Mouse (Mus musculus): ENCODE measurements around the gene Ppargc1a.
A peak's percentile ranks its signal among the peaks of the same experiment; 100 is the strongest.

Gene Ppargc1a

DNA sequence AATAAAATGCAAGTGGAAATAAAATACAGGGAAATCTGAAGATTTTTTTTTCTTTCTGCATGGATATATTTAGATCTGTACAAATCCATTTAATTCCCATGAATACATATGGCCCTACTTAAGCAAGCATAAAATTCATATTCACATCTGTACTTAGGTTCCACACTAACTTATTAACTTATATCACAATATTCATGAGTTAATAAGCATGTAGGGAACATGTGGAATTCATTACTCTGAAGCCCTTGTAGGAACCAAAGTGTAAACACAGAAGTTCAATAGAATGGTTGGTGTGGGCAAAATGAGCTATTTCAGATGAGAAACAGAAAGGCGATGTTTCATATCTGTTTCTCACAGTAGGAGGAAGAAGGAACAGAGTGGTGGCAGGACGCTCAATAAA is 62.9 kb downstream of the Ppargc1a start:
- DNase-seq (ENCODE audit: low spot score), result no peak

DNA sequence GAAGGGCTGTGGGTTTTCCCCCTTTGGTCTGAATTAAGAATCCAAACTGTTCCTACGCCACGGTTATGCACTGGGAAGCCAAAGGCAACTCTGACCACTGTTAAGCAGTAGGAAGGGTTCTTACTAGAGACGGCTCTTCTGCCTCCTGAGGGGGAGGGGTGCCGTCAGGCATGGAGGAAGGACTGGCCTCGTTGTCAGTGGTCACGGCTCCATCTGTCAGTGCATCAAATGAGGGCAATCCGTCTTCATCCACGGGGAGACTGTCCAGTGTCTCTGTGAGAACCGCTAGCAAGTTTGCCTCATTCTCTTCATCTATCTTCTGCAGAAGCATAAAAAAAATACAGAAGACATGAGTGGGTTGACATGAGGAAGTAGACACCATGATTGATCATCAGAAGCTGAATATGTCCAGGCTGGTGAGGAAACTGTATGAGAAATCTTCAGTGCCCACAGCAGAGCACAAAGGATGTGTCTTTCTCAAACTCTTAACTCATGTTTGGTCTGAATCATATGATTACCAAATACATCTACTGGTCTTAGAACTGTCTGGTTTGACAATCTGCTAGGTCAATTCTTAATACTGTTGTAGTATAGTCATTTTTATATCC is 69.5 kb downstream of the Ppargc1a start:
- no peak for DNase-seq (ENCODE audit: low spot score)

DNA sequence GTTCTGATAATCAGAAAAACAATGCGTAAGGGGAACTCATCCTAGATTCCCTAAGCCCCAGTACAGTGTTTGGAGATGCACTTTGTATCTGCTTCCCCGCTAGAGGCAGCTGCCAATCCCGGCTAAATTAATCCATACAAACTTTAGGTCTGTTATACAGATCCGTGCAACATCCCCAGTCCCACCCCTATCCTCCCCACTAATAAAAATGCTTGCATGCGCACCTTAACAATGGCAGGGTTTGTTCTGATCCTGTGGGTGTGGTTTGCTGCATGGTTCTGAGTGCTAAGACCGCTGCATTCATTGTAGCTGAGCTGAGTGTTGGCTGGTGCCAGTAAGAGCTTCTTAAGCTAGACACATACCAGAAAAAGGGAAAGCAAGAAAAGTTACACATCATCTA is 72.1 kb downstream of the Ppargc1a start:
- DNase-seq (ENCODE audit: low spot score), result no peak

DNA sequence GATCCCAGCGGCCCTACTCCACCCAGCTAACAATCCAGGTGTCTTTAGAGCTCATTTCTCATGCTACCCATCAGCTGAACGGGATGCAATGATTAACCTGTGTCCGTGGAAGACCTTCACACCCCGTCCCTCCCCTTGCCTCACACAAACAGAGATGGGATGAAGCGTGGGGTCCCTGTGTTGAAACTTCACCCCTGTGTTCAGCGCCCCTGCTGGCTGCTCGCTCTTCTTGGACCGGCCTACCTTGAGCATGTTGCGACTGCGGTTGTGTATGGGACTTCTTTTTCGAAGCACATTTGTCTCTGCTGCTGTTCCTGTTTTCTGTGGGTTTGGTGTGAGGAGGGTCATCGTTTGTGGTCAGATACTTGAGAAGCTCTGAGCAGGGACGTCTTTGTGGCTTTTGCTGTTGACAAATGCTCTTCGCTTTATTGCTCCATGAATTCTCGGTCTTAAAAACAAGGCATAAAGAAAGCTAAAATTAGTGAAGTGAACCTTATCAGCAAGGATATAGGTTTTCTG is 73.1 kb downstream of the Ppargc1a start:
- DNase-seq (ENCODE audit: low spot score), result no peak

DNA sequence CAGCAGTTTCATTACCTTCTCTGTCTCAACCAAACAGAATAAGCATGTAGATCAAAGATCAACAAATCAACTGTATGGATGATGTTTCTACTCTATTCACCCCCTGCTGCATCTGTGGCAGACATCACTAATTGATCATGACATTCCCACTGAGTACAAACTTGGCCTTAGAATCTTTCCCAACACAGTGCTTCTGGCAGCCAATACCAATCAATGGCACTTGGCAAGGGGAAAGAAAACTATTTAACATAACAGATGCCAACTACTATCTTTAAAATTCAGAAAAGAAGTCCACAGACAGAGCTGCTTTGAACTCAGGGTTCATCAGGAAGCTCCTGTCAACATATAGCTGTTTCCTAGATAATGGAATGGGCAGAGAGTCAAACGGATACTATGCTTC is 83.8 kb downstream of the Ppargc1a start:
- no peak for DNase-seq (ENCODE audit: low spot score)

DNA sequence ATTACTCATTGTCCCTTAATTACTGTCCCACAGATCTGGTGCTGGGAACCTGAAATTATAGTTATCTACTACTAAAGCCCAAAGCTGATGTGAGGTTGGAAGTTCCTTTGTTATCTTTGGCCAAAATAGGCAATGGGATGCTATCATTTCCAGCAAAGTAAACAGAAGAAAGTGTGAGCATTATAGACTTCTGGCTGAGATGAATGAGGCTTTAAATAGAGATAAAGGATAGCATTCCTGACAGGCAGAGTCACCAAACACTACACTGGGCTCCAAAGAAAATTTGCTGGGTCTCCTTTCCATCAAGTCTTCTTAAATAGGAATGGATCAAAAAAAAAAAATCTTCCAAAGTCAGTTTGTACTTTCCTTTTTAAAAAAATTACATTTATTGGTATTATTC is 87.7 kb downstream of the Ppargc1a start:
- DNase-seq (ENCODE audit: low spot score), result no peak

DNA sequence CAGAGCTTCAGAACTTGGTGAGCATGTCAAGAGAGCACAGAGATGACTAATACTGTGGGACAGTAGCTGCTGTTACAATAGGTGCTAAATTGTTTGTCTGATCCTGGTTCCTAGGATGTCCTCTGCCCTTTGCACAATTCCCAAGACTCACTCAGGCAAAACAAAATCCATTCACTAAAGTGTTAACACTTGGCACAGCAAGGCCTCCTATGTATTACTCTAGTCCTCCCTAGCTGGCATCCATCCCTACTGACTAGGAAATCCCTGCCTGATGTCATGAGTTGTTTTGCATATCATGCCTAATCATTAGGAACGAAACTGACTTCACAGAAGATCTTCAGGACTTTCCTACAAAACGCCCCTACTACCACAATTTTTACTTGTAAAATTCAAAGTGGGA is 88.1 kb downstream of the Ppargc1a start:
- no peak for DNase-seq (ENCODE audit: low spot score)

DNA sequence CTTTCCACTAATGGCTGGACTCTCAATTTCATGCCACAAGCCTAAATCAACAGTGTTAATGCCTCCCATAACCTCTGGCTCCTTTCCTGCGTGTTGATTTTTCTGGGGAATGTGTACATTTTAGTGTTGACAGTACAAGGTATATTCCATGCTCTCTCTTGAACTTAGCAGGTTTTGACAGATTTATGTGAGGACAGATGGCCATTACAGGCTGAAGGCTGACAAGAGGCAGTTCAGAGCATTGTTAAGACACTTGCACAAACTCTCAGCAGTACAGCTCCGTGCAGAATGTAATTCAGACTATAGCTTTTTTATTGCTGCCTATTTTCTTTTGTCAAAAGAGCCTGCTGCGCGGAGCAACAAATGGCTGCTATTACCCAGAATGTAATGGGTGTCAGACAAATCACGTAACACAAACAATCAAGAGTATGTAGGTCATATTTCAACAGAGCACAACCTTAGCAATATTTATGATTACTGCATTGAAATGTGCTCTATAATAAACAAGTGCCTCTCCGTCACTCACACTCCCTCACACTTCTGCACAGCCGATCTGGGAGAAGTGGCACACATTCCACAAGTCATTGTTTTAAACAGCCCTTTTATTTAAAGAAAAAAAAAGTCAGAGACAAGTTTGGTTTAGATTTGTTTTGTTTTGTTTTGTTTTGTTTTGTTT is 89.1 kb downstream of the Ppargc1a start:
- DNase-seq (ENCODE audit: low spot score), result peak; percentile 38

DNA sequence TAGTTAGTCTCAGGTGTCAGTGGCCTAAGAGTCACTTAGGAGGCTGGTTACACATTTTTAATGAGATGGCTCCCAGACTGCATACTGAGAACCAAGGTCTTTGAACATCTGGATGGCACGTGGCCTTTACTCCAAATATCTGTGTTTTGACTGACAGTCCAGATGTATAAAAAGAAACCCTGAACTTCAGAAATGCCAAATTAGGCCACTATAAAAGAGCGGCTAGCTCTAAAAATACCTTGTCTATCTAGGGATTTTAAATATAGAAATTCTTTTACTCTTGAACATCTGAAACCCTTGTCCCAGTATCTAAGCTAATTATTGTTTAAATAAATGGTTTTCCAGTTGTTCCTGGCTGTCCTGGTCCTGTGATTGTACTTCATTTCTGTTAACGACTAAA is 90.4 kb downstream of the Ppargc1a start:
- DNase-seq (ENCODE audit: low spot score), result no peak

DNA sequence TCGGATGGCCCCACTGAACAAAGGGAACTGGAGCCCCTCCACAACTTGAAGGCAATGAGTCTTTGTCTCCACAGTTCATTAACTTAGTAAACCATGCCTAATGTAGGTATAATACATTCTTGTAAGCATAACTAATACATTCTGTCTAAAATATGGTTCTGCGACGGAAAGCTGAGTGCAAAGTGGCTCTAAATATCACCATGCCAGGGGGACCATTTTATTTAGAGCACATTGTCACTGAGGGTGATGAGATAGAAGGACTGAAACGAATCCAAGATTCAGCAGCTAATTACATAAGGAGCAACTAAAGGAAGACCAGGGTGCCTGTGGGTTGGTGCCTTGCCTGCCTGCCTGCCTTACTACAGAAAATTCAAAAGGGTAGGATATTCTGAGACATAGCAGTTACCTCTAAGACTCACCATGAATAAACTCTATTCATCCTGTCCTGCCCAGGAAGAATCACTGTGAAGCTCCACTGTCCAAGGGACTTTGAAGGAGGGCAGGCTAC is 92.4 kb downstream of the Ppargc1a start:
- DNase-seq (ENCODE audit: low spot score), result no peak

DNA sequence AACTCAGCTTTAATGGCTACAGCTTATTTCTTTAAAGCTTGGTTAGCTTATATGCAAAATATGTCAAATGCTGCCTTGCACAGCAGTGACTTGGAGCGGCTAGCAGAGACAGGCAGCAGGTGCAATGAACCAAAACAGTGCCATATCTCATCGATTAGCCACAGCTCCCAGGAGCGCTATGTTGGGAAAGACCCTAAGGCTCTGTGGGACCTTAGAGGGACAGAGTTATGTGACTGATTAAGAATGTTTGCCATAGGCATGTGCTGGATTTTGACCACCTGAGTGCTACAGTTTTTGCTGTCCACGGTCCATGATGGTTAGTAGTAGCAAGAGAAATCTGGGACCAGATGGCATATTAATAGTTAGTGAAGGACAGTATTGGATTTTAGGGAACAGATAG is 95.9 kb downstream of the Ppargc1a start:
- no peak for DNase-seq (ENCODE audit: low spot score)

DNA sequence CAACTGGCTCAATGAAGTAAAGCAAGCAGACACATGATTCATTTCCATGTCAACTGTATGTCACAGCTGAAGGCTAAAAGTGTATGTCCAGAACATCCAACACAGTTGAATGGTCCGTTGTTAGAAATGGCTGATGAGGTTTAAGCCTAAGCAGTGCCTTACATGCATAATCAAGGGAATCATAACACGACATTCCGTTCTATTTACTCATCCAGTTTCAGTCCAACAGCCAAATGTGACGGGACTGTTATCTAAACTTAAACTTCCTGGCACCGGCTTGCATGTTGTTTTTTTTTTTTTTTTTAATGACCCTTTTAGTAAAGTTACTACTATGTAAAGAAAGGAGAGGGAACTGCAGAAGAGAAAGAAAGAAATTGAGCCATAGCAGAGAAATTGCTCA is 101.5 kb downstream of the Ppargc1a start:
- DNase-seq (ENCODE audit: low spot score), result no peak

DNA sequence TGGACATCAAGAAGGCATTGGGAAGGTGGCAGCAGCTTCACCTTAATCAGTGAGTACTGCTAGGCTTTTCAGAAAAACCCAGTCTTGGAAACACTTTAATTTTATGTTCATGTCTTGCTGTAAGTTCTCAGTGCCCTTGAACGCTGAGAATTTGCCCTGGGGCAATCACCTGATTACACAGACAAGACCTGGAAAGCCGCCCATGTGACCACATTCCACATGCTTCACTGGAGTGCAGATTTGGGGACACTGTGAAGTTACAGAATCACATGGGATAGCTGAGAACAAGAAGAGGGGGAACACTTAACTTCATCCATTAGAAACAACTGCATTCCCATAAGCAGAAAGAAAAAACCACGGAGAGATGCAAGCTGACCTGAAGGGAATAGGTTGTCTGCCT is 115.5 kb downstream of the Ppargc1a start:
- DNase-seq (ENCODE audit: low spot score), result no peak

DNA sequence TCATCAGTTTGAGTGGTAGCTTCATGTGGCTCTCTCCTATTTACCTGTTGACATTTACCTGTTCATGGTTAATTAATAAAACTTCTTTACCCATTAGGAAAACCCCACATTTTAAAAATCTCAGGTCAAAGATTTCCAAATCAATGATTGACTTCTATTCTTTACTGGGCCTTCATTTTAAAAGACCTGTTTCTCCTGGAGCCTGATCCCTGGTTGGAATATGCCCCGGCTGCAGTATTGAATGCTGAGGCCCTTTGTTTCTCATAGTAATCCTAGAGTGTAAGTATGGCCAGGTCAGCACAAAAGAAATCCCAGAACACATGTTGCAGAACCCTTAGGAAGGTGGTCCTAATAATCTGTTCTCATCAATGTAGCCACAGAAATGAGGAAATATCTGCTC is 119.9 kb downstream of the Ppargc1a start:
- DNase-seq (ENCODE audit: low spot score), result no peak

DNA sequence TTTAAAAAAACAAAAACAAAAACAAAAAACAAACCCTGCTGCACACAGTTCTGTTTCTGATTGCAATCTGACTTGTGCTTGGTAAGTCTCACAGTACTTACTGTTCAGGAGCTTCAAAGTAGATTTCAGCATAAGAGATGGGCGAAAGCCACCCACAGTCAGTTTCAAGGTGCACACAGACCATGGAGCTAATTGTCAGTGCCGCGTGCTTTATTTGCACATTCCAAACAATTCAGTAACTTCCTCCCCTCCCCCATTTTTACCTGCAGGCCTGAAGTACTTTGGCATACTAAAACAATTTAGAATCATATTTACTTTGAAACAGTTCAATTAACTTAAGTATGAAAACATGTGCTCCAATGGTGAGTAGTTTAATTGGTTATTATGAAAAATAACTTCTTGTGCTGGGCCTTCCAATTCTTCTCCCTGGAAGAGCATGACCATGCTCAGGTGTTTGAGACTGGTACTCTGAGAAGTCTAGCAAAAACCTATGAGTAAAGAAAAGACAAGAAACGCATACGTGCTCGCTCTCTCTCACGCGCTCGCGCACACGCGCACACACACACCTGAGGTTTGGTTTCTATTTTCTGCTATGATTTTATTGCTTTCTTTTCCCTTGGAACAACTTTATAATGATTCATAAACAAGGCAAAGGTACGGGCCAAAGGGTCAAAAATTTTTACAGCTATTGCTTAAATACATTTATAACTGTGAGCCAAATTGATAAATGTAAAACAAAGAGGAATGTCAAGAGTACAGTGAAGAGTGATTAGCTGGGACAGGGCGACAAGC is 121.0 kb downstream of the Ppargc1a start:
- no peak for DNase-seq (ENCODE audit: low spot score)

DNA sequence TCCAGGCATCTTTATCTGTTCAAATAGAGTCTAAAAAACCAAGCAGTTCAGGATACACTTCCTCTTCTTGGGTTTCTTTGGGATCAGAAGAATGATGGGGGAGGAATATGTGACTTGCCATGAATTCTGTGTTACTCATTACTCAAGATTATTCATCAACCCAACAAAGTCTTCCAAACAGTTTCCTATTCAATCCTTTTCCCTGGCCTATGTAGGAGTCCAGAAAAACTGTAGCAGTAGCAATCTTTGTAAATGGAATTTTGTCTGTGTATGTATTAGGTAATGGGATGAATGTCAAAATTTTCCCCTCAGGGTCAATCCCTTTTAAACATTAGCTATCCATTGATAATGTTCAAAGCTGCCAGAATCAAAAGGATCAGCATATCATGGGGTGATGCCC is 121.8 kb downstream of the Ppargc1a start:
- no peak for DNase-seq (ENCODE audit: low spot score)

DNA sequence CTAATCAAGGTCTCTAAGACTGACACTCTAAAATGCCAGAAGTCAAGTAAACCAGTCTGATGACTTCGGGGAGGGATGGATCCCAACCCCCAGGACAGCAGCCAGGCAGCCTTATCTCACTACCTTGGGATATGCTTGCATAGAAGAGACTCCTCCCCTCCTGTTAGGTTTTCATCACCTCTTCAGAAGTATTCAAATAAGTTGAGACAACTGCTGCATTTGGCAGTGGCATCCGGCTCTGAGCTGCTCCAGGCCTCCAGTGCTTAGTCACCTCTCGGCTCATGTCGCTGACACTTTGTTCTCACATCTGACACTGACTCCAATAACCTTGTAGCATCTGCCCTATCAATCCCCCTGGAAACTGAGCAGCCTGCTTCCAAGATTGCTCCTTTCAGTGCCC is 127.8 kb downstream of the Ppargc1a start:
- no peak for DNase-seq (ENCODE audit: low spot score)

DNA sequence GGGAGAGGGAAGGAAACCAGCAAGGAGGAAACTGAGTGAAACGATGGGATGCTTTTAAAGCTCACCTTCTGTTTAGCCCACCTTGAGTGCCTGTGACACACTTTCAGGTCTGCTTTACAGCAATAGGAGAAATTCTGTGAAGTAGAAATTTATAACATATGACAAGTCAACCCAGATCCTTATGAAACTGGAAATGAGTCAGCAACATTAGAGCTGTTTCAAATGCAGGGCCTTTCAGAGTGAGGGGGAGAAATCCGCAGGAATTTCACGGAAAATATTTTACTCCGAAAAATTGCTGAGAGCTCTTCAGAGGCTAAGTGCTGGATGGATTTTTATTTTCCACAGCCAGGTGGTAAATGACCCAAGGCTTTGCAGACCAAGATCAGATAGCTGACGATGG is 133.6 kb downstream of the Ppargc1a start:
- no peak for DNase-seq (ENCODE audit: low spot score)

DNA sequence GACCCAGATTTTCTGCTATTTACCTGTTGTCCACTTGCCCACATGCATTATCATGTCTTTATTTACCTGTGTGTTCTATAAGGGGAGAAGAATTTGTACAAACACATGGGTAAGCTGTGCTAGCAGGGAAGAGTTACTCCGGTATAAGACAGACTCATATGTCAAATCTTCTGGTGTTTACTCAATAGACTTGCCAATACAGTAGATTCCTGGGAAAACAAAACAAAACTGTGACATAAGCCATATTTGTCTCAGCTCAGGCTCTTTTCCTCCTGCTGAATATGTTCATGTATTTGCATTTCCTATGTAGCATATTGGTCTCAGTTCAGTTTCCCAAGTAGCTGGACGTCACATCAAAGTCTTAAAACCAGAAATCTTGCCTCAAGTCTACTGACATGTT is 135.0 kb downstream of the Ppargc1a start:
- DNase-seq (ENCODE audit: low spot score), result no peak

DNA sequence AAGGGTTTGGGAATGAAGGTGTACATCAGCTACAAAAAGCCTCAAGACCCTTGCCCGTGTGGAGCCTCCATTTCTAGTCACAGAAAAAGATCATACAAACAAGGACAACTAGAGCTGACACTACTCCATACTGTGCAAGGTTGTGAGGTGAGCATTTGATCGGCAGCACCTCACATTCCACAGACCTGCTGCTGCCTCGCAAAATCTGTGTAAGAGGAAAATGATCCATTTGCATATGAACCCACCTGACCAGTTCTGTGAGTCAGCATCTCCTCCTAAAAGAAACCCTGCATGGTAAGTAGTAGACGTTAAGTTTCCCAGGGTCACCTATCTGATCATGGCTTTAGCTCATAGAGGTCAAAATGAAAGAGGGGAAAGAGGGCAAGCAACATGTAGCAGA is 135.5 kb downstream of the Ppargc1a start:
- no peak for DNase-seq (ENCODE audit: low spot score)

DNA sequence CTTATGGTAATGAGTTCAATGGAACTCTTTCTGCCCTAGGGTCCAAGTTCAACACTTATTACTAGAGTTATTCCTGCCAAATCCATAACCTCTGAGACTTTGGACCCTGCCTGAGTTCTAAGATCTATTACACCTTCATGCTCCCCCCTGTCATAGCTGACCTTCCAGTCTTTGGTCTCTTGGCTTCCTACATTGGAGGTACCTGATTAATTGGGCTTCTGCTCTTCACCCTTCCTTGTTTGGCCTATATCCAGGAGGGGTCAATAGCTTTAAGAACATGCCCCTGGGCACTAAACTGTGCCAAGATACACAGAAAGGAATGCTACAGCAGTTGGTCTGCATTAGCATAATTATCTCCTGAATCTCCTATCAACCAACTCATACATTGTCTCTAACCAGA is 141.1 kb downstream of the Ppargc1a start:
- no peak for DNase-seq (ENCODE audit: low spot score)

DNA sequence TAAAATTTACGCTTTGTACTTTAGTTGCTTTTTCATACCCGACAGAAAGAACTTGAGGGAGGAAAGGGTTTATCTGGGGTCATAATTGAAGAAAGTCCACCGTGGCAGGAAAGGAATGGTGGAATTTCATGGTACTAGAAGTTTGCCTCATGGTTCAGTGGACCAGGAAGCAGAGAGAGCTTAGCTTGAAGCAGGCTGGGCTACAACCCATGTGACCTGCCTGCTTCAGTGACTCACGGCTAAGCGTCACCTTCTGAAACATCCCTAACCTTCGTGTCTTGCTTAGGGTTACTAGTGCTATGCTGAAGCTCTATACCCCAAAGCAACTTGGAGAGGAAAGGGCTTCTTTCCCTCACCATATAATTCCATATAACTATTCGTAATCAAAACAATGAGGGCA is 151.1 kb downstream of the Ppargc1a start:
- no peak for DNase-seq (ENCODE audit: low spot score)

DNA sequence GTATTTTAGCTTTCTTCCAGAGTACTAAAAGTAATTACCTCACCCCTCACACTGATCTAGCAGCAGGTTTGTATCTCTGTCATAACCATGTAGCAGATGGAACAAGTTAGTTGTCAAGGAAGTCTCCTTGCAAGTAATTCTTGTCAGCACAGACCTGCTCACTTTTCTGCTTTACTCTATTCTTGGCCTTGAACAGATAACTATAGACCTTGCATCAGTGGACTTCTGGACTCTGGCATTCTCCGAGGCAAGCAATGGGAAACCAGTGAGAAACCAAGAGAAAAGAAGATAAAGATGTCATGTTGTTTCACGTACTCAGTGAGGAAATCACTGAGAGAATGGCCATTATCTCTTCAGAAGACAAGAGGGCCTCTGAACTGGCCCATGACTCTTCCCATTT is 152.1 kb downstream of the Ppargc1a start:
- no peak for DNase-seq (ENCODE audit: low spot score)
